Mouse (Mus musculus) monocyte, adult 2 months (primary cell): Measurements from ENCODE around the gene Esf1.
"Not testable (repeated sequence)": the region's sequence is repeated elsewhere in the genome, so short reads cannot be mapped to it uniquely, and the experiment has no call there.

Experiments used
- DNase-seq, 2 experiments: peaks; one replicate each; pipeline ENCODE4 v3.0.0; 2022; ENCODE audit warnings: low spot score in 2 of 2, low read depth in 1 of 2

The Esf1 gene

GRCm38 (mm10) chr2:140097131-140097591 is 73.2 kb downstream of the Esf1 start:
- no peak for DNase-seq

GRCm38 (mm10) chr2:140096034-140096433 is 74.3 kb downstream of the Esf1 start:
- no peak for DNase-seq

GRCm38 (mm10) chr2:140093433-140093832 is 76.9 kb downstream of the Esf1 start:
- DNase-seq, result no peak

GRCm38 (mm10) chr2:140084245-140084644 is 86.1 kb downstream of the Esf1 start:
- DNase-seq, result no peak

GRCm38 (mm10) chr2:140080747-140081577 is 89.4 kb downstream of the Esf1 start:
- no peak for DNase-seq

GRCm38 (mm10) chr2:140079284-140079683 is 91.1 kb downstream of the Esf1 start:
- DNase-seq, result not testable (repeated sequence)

- DNase-seq, result no peak
Measured at GRCm38 (mm10) chr2:140078600-140079280, 91.6 kb downstream of the Esf1 start.

- no peak for DNase-seq
Measured at GRCm38 (mm10) chr2:140077476-140077875, 92.9 kb downstream of the Esf1 start.

- DNase-seq, result no peak
Measured at GRCm38 (mm10) chr2:140075150-140075549, 95.2 kb downstream of the Esf1 start.
